Mouse (Mus musculus) brain, embryonic 14.5 days (tissue): ENCODE measurements around the gene Cage1.

Experiments used
- CTCF ChIP-seq: fragments of 200-500 bp; IDR thresholded peaks from 2 replicates; pipeline ENCODE4 v1.5.1; 2012; ENCODE audit warnings: inconsistent platforms, mild to moderate bottlenecking, moderate library complexity, borderline replicate concordance; ENCODE audit not compliant: insufficient read depth, insufficient read length; ENCODE audit errors: extremely low read depth
- POLR2A ChIP-seq: fragments of 200-500 bp; IDR thresholded peaks from 2 replicates; pipeline ENCODE4 v1.6.1; 2012; ENCODE audit warnings: mild to moderate bottlenecking, inconsistent platforms, borderline replicate concordance; ENCODE audit not compliant: poor library complexity, insufficient read depth, insufficient read length, severe bottlenecking; ENCODE audit errors: extremely low read depth

DNA sequence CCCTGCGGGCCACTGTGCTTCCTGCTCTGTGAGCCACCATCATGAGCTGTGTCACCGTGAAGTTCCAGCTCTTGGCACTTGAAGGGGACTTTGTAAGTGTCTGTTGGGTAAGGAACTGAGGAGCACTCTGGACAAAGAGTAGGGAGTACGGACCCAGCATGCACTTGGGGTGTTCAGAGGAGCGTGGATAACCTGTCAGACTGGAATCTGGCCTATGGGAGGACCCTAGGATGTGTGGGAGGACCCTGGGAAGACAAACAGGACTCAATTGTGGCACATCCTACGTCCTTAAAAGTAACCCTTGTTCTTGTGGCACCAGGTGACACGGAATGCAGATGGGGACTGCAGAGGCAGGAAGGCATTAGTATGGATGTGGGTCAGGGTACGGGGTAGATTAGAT is 44.3 kb upstream of the Cage1 start:
- TF ChIP-seq POLR2A, result no peak
- no peak for TF ChIP-seq CTCF
